Mouse (Mus musculus): ENCODE data around the gene Tet2. TPM values are rescaled to one million over a fixed set of nuclear protein-coding genes. Genes with fewer than 3 reads are reported as not detected.

Gene Tet2
- polyA plus RNA-seq (2014; fragmentation: Illumina TruSeq; extraction: RNeasy Lipid Tissue Mini Kit (QIAGEN cat#74804)), result 25.8 TPM

DNA sequence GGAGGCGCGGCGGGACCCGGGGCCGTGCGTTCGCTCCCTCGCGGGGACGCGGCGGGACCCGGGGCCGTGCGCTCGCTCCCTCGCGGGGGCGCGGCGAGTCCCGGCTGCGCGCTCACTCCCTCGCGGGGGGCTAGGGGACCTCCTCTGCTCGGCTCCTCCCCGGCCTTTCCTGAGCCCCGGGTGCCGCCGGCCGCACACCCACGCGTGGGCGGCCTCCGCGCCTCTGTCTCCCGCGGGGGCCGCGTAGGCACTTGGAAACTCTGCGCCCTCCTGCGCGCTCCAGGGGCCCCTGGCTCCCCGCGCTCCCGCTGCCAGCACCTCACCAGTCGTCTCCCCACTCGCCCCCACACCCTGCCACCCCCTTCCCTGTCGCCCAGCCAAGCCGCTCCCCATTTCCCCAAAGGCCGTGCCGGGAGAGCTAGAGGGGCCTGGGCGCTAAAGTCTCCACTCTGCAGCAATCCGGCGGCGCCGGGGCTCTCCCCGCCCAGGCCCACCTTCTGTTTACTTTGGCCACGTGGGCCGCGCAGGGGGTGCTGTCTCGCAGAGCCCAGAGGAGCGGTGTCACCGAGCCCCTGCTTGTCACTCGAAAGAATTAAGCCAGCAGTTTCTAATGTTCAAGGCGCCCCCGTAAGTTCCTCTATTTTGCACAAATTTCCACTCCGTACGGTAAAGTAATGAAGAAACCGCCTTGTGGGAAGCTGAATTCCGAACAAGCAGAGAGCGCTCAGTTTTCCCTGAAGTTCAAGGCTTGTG is at the start of gene Tet2:
TSS of gene Tet2 (minus strand) at position 589 of the 753 bp plus-strand sequence.

Other genes starting within 250 kb of the Tet2 start
- gene Ppa2, start 235.0 kb downstream of the Tet2 start, polyA plus RNA-seq (2014; fragmentation: Illumina TruSeq; extraction: RNeasy Lipid Tissue Mini Kit (QIAGEN cat#74804)), result 120 TPM